Mouse (Mus musculus): ENCODE measurements around the gene Gm884. TPM values are rescaled to one million over a fixed set of nuclear protein-coding genes. Genes with fewer than 3 reads are reported as not detected.
"Not testable (repeated sequence)": the region's sequence is repeated elsewhere in the genome, so short reads cannot be mapped to it uniquely, and the experiment has no call there.

Gene Gm884
- polyA plus RNA-seq, 1 experiment from 2014 or later, result not detected

- WGBS, result 77% methylated on average over 5 of the region's 5 CpGs
Observed at GRCm38 (mm10) chr11:103606611-103607010, 14.3 kb downstream of the Gm884 start.

GRCm38 (mm10) chr11:103578339-103578738 lies 42.6 kb downstream of the Gm884 start:
- no peak overlapping the region for H3K4me3 ChIP-seq
- no peaks in the 10 kb centered on the region for H3K4me1 ChIP-seq
- WGBS, result 95% methylated on average over 11 of the region's 11 CpGs
- no peak for DNase-seq (ENCODE audit: extremely low spot score, low spot score)
- no peak overlapping the region for H3K27ac ChIP-seq
- peaks cover 19% of the 10 kb centered on the region for H3K9me3 ChIP-seq
- H3K36me3 ChIP-seq (replicated peaks), result no peaks in the 10 kb centered on the region
- H3K27me3 ChIP-seq (ENCODE audit: poor library complexity, severe bottlenecking), result no peaks in the 10 kb centered on the region

More at GRCm38 (mm10) chr11:103606611-103607010, 14.3 kb downstream of the Gm884 start:
- Histone ChIP-seq H3K4me3 (no peak overlapping the region), H3K36me3 (replicated peaks) (no peaks in the 10 kb centered on the region), H3K27me3 (ENCODE audit: poor library complexity, severe bottlenecking) (no peaks in the 10 kb centered on the region), H3K4me1 (no peaks in the 10 kb centered on the region), H3K27ac (no peak overlapping the region), H3K9me3 (no peaks in the 10 kb centered on the region)
- DNase-seq (ENCODE audit: extremely low spot score, low spot score), result no peak

GRCm38 (mm10) chr11:103556021-103556420 lies 64.9 kb downstream of the Gm884 start:
- no peak for DNase-seq (ENCODE audit: extremely low spot score, low spot score)
- WGBS, result 81% methylated on average over 2 of the region's 2 CpGs

GRCm38 (mm10) chr11:103534973-103535372 lies 86.0 kb downstream of the Gm884 start:
- H3K36me3 ChIP-seq (replicated peaks); H3K27me3 ChIP-seq (ENCODE audit: poor library complexity, severe bottlenecking); H3K4me3 ChIP-seq; H3K27ac ChIP-seq; H3K9me3 ChIP-seq; DNase-seq (ENCODE audit: extremely low spot score, low spot score); H3K4me1 ChIP-seq: not testable (repeated sequence)
- 42% methylated on average over 1 of the region's 1 CpGs for WGBS

More at GRCm38 (mm10) chr11:103556021-103556420, 64.9 kb downstream of the Gm884 start:
- Histone ChIP-seq H3K27me3 (ENCODE audit: poor library complexity, severe bottlenecking) (no peaks in the 10 kb centered on the region), H3K4me1 (no peaks in the 10 kb centered on the region), H3K9me3 (no peaks in the 10 kb centered on the region), H3K36me3 (replicated peaks) (no peaks in the 10 kb centered on the region), H3K27ac (no peak overlapping the region), H3K4me3 (no peak overlapping the region)

GRCm38 (mm10) chr11:103512111-103512510 lies 108.8 kb downstream of the Gm884 start:
- no peak for DNase-seq (ENCODE audit: extremely low spot score, low spot score)

GRCm38 (mm10) chr11:103504497-103504896 lies 116.4 kb downstream of the Gm884 start, which contains the start of gene Lrrc37a:
TSS of gene Lrrc37a (minus strand) at chr11:103504597.
- DNase-seq (ENCODE audit: extremely low spot score, low spot score), result no peak
- Histone ChIP-seq H3K4me1 (no peaks in the 10 kb centered on the region), H3K27ac (no peak within 1 kb of the TSS), H3K9me3 (no peaks in the 10 kb centered on the region), H3K27me3 (ENCODE audit: poor library complexity, severe bottlenecking) (no peaks in the 10 kb centered on the region), H3K36me3 (replicated peaks) (no peaks in the 10 kb centered on the region), H3K4me3 (no peak within 1 kb of the TSS)
- WGBS, result 95% methylated on average over 12 of the region's 12 CpGs

More at GRCm38 (mm10) chr11:103512111-103512510, 108.8 kb downstream of the Gm884 start:
- H3K4me1 ChIP-seq, result no peaks in the 10 kb centered on the region
- WGBS, result 85% methylated on average over 2 of the region's 2 CpGs
- no peak overlapping the region for H3K4me3 ChIP-seq
- H3K27me3 ChIP-seq (ENCODE audit: poor library complexity, severe bottlenecking), result no peaks in the 10 kb centered on the region
- H3K36me3 ChIP-seq (replicated peaks), result no peaks in the 10 kb centered on the region
- H3K27ac ChIP-seq, result no peak overlapping the region
- H3K9me3 ChIP-seq, result no peaks in the 10 kb centered on the region

Other genes starting within 250 kb of the Gm884 start
- gene Plekhm1, start 208.5 kb downstream of the Gm884 start, polyA plus RNA-seq (2016; fragmentation: Nextera tagmentation; extraction: Ambion mirVana), result 8.4 TPM in 2 replicates
- gene Lrrc37a, start 116.5 kb downstream of the Gm884 start, polyA plus RNA-seq (2016; fragmentation: Nextera tagmentation; extraction: Ambion mirVana), result not detected in 2 replicates
- not detected in 2 replicates for gene Lyzl6, start 17.8 kb upstream of the Gm884 start, polyA plus RNA-seq (2016; fragmentation: Nextera tagmentation; extraction: Ambion mirVana)
- gene Rprml, start 28.4 kb upstream of the Gm884 start, polyA plus RNA-seq (2016; fragmentation: Nextera tagmentation; extraction: Ambion mirVana), result 0.16 TPM in 1 of 2 replicates, not detected in the other
- 99.5 and 100 TPM in 2 replicates for gene Gosr2, start 76.8 kb upstream of the Gm884 start, polyA plus RNA-seq (2016; fragmentation: Nextera tagmentation; extraction: Ambion mirVana)
- gene Wnt9b, start 128.7 kb upstream of the Gm884 start, polyA plus RNA-seq (2016; fragmentation: Nextera tagmentation; extraction: Ambion mirVana), result 0.99 and 1.4 TPM in 2 replicates
- 2.1 and 4.2 TPM in 2 replicates for gene Wnt3, start 153.0 kb upstream of the Gm884 start, polyA plus RNA-seq (2016; fragmentation: Nextera tagmentation; extraction: Ambion mirVana)